Mouse (Mus musculus): ENCODE measurements at regions not wholly inside any gene's neighbourhood (a gene's known extent, or its start where the extent isn't known, plus 50 kb on each side); places are given as distances from the start of the nearest gene placed in this dataset.

- DNase-seq = peak; percentile 82
Observed at GRCm38 (mm10) chr11:9739098-9739497, 547.4 kb downstream of the Abca13 start.

DNA sequence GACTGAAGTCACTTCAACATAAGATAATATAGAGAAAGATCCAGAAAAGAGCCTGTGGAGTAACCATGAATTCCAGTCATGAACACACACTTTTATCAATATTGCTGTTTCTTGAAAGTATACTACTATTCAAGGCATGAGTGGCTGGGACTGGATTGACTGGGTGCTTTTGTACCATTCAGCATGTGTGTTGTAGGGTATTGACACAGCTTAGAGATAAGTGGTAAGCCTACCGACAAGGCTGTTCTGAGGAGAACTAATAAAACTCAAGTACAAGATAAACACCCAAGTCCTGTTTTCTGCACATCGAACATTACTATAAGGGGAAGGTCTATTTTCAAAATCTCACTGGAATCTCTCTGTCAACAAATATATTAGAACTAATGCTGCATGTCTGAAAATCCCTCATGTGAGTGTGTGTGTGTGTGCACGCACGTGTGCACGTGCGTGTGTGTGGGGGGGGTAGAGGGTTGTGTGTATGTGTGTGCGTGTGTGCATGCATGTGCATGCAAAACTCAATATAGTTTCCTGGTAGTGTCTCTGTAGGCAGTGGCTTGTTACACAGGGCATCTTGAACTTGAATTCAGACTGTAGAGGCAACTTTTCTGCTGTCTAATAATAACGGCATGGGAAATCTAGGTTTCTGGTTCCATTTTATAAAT lies 588.6 kb downstream of the Abca13 start:
- DNase-seq = no peak

- no peak for DNase-seq
Observed at GRCm38 (mm10) chr11:9793175-9793828, 601.6 kb downstream of the Abca13 start.

GRCm38 (mm10) chr11:9839636-9840035 lies 647.9 kb downstream of the Abca13 start:
- DNase-seq = no peak

DNA sequence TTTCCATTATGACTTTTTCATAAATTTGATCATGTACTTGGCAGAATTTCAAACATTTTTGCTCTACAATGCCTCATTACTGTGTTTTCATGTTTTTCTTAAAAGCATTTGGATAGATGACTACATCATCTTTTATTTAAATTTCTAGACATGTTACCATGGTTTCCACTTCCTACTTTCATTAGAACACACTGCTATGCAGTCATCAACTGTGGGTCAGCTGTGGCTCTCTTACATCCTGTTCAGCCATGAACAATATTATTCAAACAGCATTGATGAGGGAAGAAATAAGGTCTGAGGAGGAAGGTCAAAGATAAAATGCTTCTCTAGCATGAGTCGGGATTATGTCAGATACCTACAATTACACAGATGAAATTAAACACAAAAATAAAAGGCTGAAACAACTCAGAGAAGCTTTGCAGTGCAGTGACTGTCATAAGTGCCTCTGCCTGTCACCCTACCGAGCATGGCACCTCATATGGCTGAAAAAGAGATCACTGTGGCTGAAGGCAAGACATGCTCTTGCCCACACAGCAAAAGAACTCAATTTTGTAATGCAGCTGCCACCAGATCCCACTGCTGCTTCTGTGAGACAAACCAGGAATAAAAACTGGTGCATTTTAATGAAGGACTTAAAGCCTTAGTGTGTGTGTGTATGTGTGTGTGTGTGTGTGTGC lies 676.9 kb downstream of the Abca13 start:
- no peak for DNase-seq
